Mouse (Mus musculus): Measurements from ENCODE around the gene Rce1. TPM values are rescaled to one million over a fixed set of nuclear protein-coding genes. Genes with fewer than 3 reads are reported as not detected.
A peak's percentile ranks its signal among the peaks of the same experiment; 100 is the strongest.

Gene Rce1
- polyA plus RNA-seq, 1 experiment from 2014 or later, result 64.7 TPM

- H3K9ac ChIP-seq (ENCODE audit: low read length), result peak overlapping the region; percentile 96
- no peaks in the 10 kb centered on the region for H3K36me3 ChIP-seq (ENCODE audit: control insufficient read depth, insufficient read depth, low read length)
- H3K4me3 ChIP-seq (replicated peaks; ENCODE audit: low read length), result peak overlapping the region; percentile 89
- H3K27ac ChIP-seq (ENCODE audit: low read length), result peak overlapping the region; percentile 87
- H3K4me1 ChIP-seq (ENCODE audit: control insufficient read depth, insufficient read depth, low read length), result peaks cover 15% of the 10 kb centered on the region
- ATAC-seq (ENCODE audit: insufficient read depth, low FRiP score), result peak; percentile 71; the same call in 1 of the 2 replicates
- WGBS, result under 1% methylated on average over 35 of the region's 35 CpGs
- no peaks in the 10 kb centered on the region for H3K27me3 ChIP-seq (ENCODE audit: control insufficient read depth, insufficient read depth, low read length)
- peak overlapping the region; percentile 63 for H3K4me2 ChIP-seq (ENCODE audit: low read depth, low read length)
- no peaks in the 10 kb centered on the region for H3K9me3 ChIP-seq (replicated peaks; ENCODE audit: control insufficient read depth, low read length)
Observed at GRCm38 (mm10) chr19:4625829-4626535, 541 bp upstream of the Rce1 start.

GRCm38 (mm10) chr19:4624406-4625178 lies 849 bp downstream of the Rce1 start:
- peak overlapping the region; percentile 30; the same call in 1 of the 2 replicates for H3K27ac ChIP-seq (ENCODE audit: low read length)
- H3K4me2 ChIP-seq (ENCODE audit: low read depth, low read length), result peak overlapping the region; percentile 78
- 25% methylated on average over 4 of the region's 4 CpGs for WGBS
- no peaks in the 10 kb centered on the region for H3K36me3 ChIP-seq (ENCODE audit: control insufficient read depth, insufficient read depth, low read length)
- peak overlapping the region; percentile 89 for H3K4me3 ChIP-seq (replicated peaks; ENCODE audit: low read length)
- no peaks in the 10 kb centered on the region for H3K27me3 ChIP-seq (ENCODE audit: control insufficient read depth, insufficient read depth, low read length)
- no peaks in the 10 kb centered on the region for H3K9me3 ChIP-seq (replicated peaks; ENCODE audit: control insufficient read depth, low read length)
- ATAC-seq (ENCODE audit: insufficient read depth, low FRiP score), result peak; percentile 11; the same call in 1 of the 2 replicates
- peaks cover 15% of the 10 kb centered on the region for H3K4me1 ChIP-seq (ENCODE audit: control insufficient read depth, insufficient read depth, low read length)
- H3K9ac ChIP-seq (ENCODE audit: low read length), result peak overlapping the region; percentile 96

- Histone ChIP-seq H3K9ac (ENCODE audit: low read length) (no peak overlapping the region), H3K4me3 (replicated peaks; ENCODE audit: low read length) (no peak overlapping the region), H3K36me3 (ENCODE audit: control insufficient read depth, insufficient read depth, low read length) (no peaks in the 10 kb centered on the region), H3K4me2 (ENCODE audit: low read depth, low read length) (no peak overlapping the region), H3K9me3 (replicated peaks; ENCODE audit: control insufficient read depth, low read length) (no peaks in the 10 kb centered on the region), H3K27ac (ENCODE audit: low read length) (no peak overlapping the region), H3K4me1 (ENCODE audit: control insufficient read depth, insufficient read depth, low read length) (peaks cover 15% of the 10 kb centered on the region), H3K27me3 (ENCODE audit: control insufficient read depth, insufficient read depth, low read length) (no peaks in the 10 kb centered on the region)
- no peak for ATAC-seq (ENCODE audit: insufficient read depth, low FRiP score)
- WGBS, result 89% methylated on average over 12 of the region's 12 CpGs
Observed at GRCm38 (mm10) chr19:4624006-4624405, 1.4 kb downstream of the Rce1 start.

GRCm38 (mm10) chr19:4623419-4623818 lies 2.0 kb downstream of the Rce1 start:
- no peak overlapping the region for H3K27ac ChIP-seq (ENCODE audit: low read length)
- no peak overlapping the region for H3K4me2 ChIP-seq (ENCODE audit: low read depth, low read length)
- H3K9me3 ChIP-seq (replicated peaks; ENCODE audit: control insufficient read depth, low read length), result no peaks in the 10 kb centered on the region
- peaks cover 15% of the 10 kb centered on the region for H3K4me1 ChIP-seq (ENCODE audit: control insufficient read depth, insufficient read depth, low read length)
- no peak overlapping the region for H3K9ac ChIP-seq (ENCODE audit: low read length)
- H3K4me3 ChIP-seq (replicated peaks; ENCODE audit: low read length), result no peak overlapping the region
- 91% methylated on average over 9 of the region's 9 CpGs for WGBS
- H3K36me3 ChIP-seq (ENCODE audit: control insufficient read depth, insufficient read depth, low read length), result no peaks in the 10 kb centered on the region
- H3K27me3 ChIP-seq (ENCODE audit: control insufficient read depth, insufficient read depth, low read length), result no peaks in the 10 kb centered on the region
- ATAC-seq (ENCODE audit: insufficient read depth, low FRiP score), result no peak

- H3K4me3 ChIP-seq (replicated peaks; ENCODE audit: low read length), result no peak overlapping the region
- no peaks in the 10 kb centered on the region for H3K36me3 ChIP-seq (ENCODE audit: control insufficient read depth, insufficient read depth, low read length)
- H3K4me2 ChIP-seq (ENCODE audit: low read depth, low read length), result no peak overlapping the region
- H3K27me3 ChIP-seq (ENCODE audit: control insufficient read depth, insufficient read depth, low read length), result no peaks in the 10 kb centered on the region
- H3K4me1 ChIP-seq (ENCODE audit: control insufficient read depth, insufficient read depth, low read length), result peaks cover 15% of the 10 kb centered on the region
- no peak for ATAC-seq (ENCODE audit: insufficient read depth, low FRiP score)
- 85% methylated on average over 5 of the region's 5 CpGs for WGBS
- no peak overlapping the region for H3K9ac ChIP-seq (ENCODE audit: low read length)
- no peak overlapping the region for H3K27ac ChIP-seq (ENCODE audit: low read length)
- H3K9me3 ChIP-seq (replicated peaks; ENCODE audit: control insufficient read depth, low read length), result no peaks in the 10 kb centered on the region
Observed at GRCm38 (mm10) chr19:4622780-4623179, 2.7 kb downstream of the Rce1 start.

GRCm38 (mm10) chr19:4620721-4621120 lies 4.7 kb downstream of the Rce1 start:
- H3K4me1 ChIP-seq (ENCODE audit: control insufficient read depth, insufficient read depth, low read length), result peaks cover 12% of the 10 kb centered on the region
- no peaks in the 10 kb centered on the region for H3K36me3 ChIP-seq (ENCODE audit: control insufficient read depth, insufficient read depth, low read length)
- H3K9me3 ChIP-seq (replicated peaks; ENCODE audit: control insufficient read depth, low read length), result no peaks in the 10 kb centered on the region
- no peak overlapping the region for H3K4me2 ChIP-seq (ENCODE audit: low read depth, low read length)
- no peak overlapping the region for H3K9ac ChIP-seq (ENCODE audit: low read length)
- WGBS, result 86% methylated on average over 7 of the region's 7 CpGs
- H3K4me3 ChIP-seq (replicated peaks; ENCODE audit: low read length), result no peak overlapping the region
- no peak overlapping the region for H3K27ac ChIP-seq (ENCODE audit: low read length)
- ATAC-seq (ENCODE audit: insufficient read depth, low FRiP score), result no peak
- no peaks in the 10 kb centered on the region for H3K27me3 ChIP-seq (ENCODE audit: control insufficient read depth, insufficient read depth, low read length)

- ATAC-seq (ENCODE audit: insufficient read depth, low FRiP score), result no peak
- no peak overlapping the region for H3K4me2 ChIP-seq (ENCODE audit: low read depth, low read length)
- peaks cover 8% of the 10 kb centered on the region for H3K4me1 ChIP-seq (ENCODE audit: control insufficient read depth, insufficient read depth, low read length)
- H3K27me3 ChIP-seq (ENCODE audit: control insufficient read depth, insufficient read depth, low read length), result no peaks in the 10 kb centered on the region
- no peak overlapping the region for H3K4me3 ChIP-seq (replicated peaks; ENCODE audit: low read length)
- no peaks in the 10 kb centered on the region for H3K36me3 ChIP-seq (ENCODE audit: control insufficient read depth, insufficient read depth, low read length)
- WGBS, result 81% methylated on average over 10 of the region's 10 CpGs
- H3K27ac ChIP-seq (ENCODE audit: low read length), result no peak overlapping the region
- no peak overlapping the region for H3K9ac ChIP-seq (ENCODE audit: low read length)
- no peaks in the 10 kb centered on the region for H3K9me3 ChIP-seq (replicated peaks; ENCODE audit: control insufficient read depth, low read length)
Observed at GRCm38 (mm10) chr19:4619461-4619860, 6.0 kb downstream of the Rce1 start.

- H3K4me2 ChIP-seq (ENCODE audit: low read depth, low read length), result no peak overlapping the region
- H3K4me1 ChIP-seq (ENCODE audit: control insufficient read depth, insufficient read depth, low read length), result peaks cover 12% of the 10 kb centered on the region; the same call in 1 of the 2 replicates
- 28% methylated on average over 18 of the region's 18 CpGs for WGBS
- no peak for ATAC-seq (ENCODE audit: insufficient read depth, low FRiP score)
- no peaks in the 10 kb centered on the region for H3K27me3 ChIP-seq (ENCODE audit: control insufficient read depth, insufficient read depth, low read length)
- no peak overlapping the region for H3K9ac ChIP-seq (ENCODE audit: low read length)
- H3K27ac ChIP-seq (ENCODE audit: low read length), result no peak overlapping the region
- H3K4me3 ChIP-seq (replicated peaks; ENCODE audit: low read length), result no peak overlapping the region
- no peaks in the 10 kb centered on the region; the same call in 1 of the 2 replicates for H3K36me3 ChIP-seq (ENCODE audit: control insufficient read depth, insufficient read depth, low read length)
- H3K9me3 ChIP-seq (replicated peaks; ENCODE audit: control insufficient read depth, low read length), result no peaks in the 10 kb centered on the region
Observed at GRCm38 (mm10) chr19:4618183-4618582, 7.3 kb downstream of the Rce1 start.

- ATAC-seq (ENCODE audit: insufficient read depth, low FRiP score), result no peak
- Histone ChIP-seq H3K9ac (ENCODE audit: low read length) (no peak overlapping the region), H3K4me3 (replicated peaks; ENCODE audit: low read length) (no peak overlapping the region)
Observed at GRCm38 (mm10) chr19:4616546-4616945, 8.9 kb downstream of the Rce1 start.

More at GRCm38 (mm10) chr19:4616546-4616945, 8.9 kb downstream of the Rce1 start:
- Histone ChIP-seq H3K9me3 (replicated peaks; ENCODE audit: control insufficient read depth, low read length) (no peaks in the 10 kb centered on the region), H3K4me1 (ENCODE audit: control insufficient read depth, insufficient read depth, low read length) (peaks cover 16% of the 10 kb centered on the region; the same call in 1 of the 2 replicates), H3K27ac (ENCODE audit: low read length) (no peak overlapping the region), H3K27me3 (ENCODE audit: control insufficient read depth, insufficient read depth, low read length) (no peaks in the 10 kb centered on the region), H3K36me3 (ENCODE audit: control insufficient read depth, insufficient read depth, low read length) (peaks cover 5% of the 10 kb centered on the region; the same call in 1 of the 2 replicates), H3K4me2 (ENCODE audit: low read depth, low read length) (peak overlapping the region; percentile 82; the same call in 1 of the 2 replicates)
- 25% methylated on average over 4 of the region's 4 CpGs for WGBS

All from stomach, embryonic 16.5 days (tissue).